Mouse (Mus musculus) heart, adult 2 months (tissue): ENCODE data around the gene Fahd2a. TPM values are rescaled to one million over a fixed set of nuclear protein-coding genes. Genes with fewer than 3 reads are reported as not detected.

ENCODE experiments used
- DNase-seq, 2 experiments: peaks; one replicate each; pipeline ENCODE4 v3.0.0; 2021
- H3K27ac ChIP-seq: fragments of 200-600 bp; 2 replicates; pipeline ENCODE4 v1.8.1; 2022
- H3K27me3 ChIP-seq: fragments of 200-500 bp; 2 replicates; pipeline ENCODE4 v1.6.1; 2012; ENCODE audit warnings: mild to moderate bottlenecking, low read length, inconsistent platforms, mixed read lengths; ENCODE audit not compliant: control insufficient read depth, insufficient read depth
- H3K36me3 ChIP-seq: fragments of 200-500 bp; 2 replicates; pipeline ENCODE4 v1.6.1; 2012; ENCODE audit warnings: low read length, inconsistent platforms; ENCODE audit not compliant: control insufficient read depth, insufficient read depth
- H3K4me1 ChIP-seq: fragments of 200-500 bp; 2 replicates; pipeline ENCODE4 v1.6.1; 2011; ENCODE audit warnings: low read length; ENCODE audit not compliant: control insufficient read depth, insufficient read depth
- H3K4me3 ChIP-seq: fragments of 200-600 bp; 2 replicates; pipeline ENCODE4 v1.8.1; 2022
- H3K79me2 ChIP-seq: fragments of 200-500 bp; replicated peaks from 2 replicates; pipeline ENCODE4 v1.6.1; 2012; ENCODE audit warnings: mild to moderate bottlenecking, inconsistent platforms, low read length, moderate library complexity, mixed read lengths; ENCODE audit not compliant: control insufficient read depth, insufficient read depth
- H3K9ac ChIP-seq: fragments of 200-500 bp; 2 replicates; pipeline ENCODE4 v1.6.1; 2012; ENCODE audit warnings: low read depth, mild to moderate bottlenecking, control low read depth, inconsistent platforms, low read length, mixed read lengths
- CTCF ChIP-seq: fragments of 200-600 bp; IDR thresholded peaks from 2 replicates; pipeline ENCODE4 v1.8.1; 2022; ENCODE audit warnings: antibody characterized with exemption, mild to moderate bottlenecking, moderate library complexity
- EP300 ChIP-seq: fragments of 200-500 bp; IDR thresholded peaks from 2 replicates; pipeline ENCODE4 v1.6.1; 2011; ENCODE audit warnings: low read depth, low read length, control low read depth; ENCODE audit not compliant: insufficient read depth
- POLR2A ChIP-seq: fragments of 200-500 bp; IDR thresholded peaks from 2 replicates; pipeline ENCODE4 v1.6.1; 2011; ENCODE audit warnings: mild to moderate bottlenecking, low read depth, low read length, control low read depth; ENCODE audit not compliant: insufficient read depth
- WGBS: fragments of 180-500 bp; shearing (Covaris S2); methylation state at CpG from one replicate; pipeline ENCODE4 v1.1.7; 2018; 5-methylcytosine and 5-hydroxymethylcytosine counted together
- intact Hi-C: fragments of 180-260 bp; cut with DNase I; formaldehyde crosslinking; loops from one replicate; pipeline ENCODE4 v1.15.1; 2025
- polyA plus RNA-seq: library from polyadenylated mRNA; depleted of rRNA; stranded (reverse); fragments of >200 nt; gene quantifications from 2 replicates; pipeline ENCODE4 v1.2.3, GENCODE M21; 2012
- total RNA-seq, 2 experiments: library from RNA; stranded (reverse); gene quantifications; 2 replicates each; pipeline ENCODE4 v1.2.3; 2021

Fahd2a gene
- total and polyA plus RNA-seq, 3 experiments, result 34.5 to 44.5 (median 42.5) TPM

GRCm38 (mm10) chr2:127449691-127450090, 5.3 kb upstream of the Fahd2a start:
- Histone ChIP-seq H3K4me3 (no peak overlapping the region), H3K4me1 (no peaks in the 10 kb centered on the region; the same call in 1 of the 2 replicates), H3K27ac (no peak overlapping the region), H3K36me3 (no peaks in the 10 kb centered on the region), H3K79me2 (no peaks in the 10 kb centered on the region), H3K9ac (no peak overlapping the region), H3K27me3 (no peaks in the 10 kb centered on the region)
- intact Hi-C loops, result no loop called here
- WGBS, result 37% methylated on average over 7 of the region's 7 CpGs
- no peak for DNase-seq
- TF ChIP-seq CTCF, result no peak
- no peak for TF ChIP-seq POLR2A
- no peak for TF ChIP-seq EP300

- no peaks in the 10 kb centered on the region; the same call in none of the 2 replicates for H3K4me1 ChIP-seq
- no peak overlapping the region for H3K9ac ChIP-seq
- 22% methylated on average over 3 of the region's 3 CpGs for WGBS
- TF ChIP-seq POLR2A, result no peak
- no peak for TF ChIP-seq EP300
- TF ChIP-seq CTCF, result no peak
- H3K27me3 ChIP-seq, result no peaks in the 10 kb centered on the region
- H3K4me3 ChIP-seq, result no peak overlapping the region
- DNase-seq, result no peak
- intact Hi-C loops, result no loop called here
- H3K27ac ChIP-seq, result no peak overlapping the region
- no peaks in the 10 kb centered on the region for H3K79me2 ChIP-seq
- H3K36me3 ChIP-seq, result no peaks in the 10 kb centered on the region
Measured at GRCm38 (mm10) chr2:127446847-127447246, 2.5 kb upstream of the Fahd2a start.

- Histone ChIP-seq H3K27ac (no peak overlapping the region), H3K36me3 (no peaks in the 10 kb centered on the region), H3K9ac (no peak overlapping the region), H3K4me1 (no peaks in the 10 kb centered on the region), H3K27me3 (no peaks in the 10 kb centered on the region), H3K4me3 (no peak overlapping the region), H3K79me2 (no peaks in the 10 kb centered on the region)
- no peak for DNase-seq
- TF ChIP-seq POLR2A (no peak), EP300 (no peak), CTCF (no peak)
- intact Hi-C loops, result no loop called here
- WGBS, result 75% methylated on average over 5 of the region's 5 CpGs
Measured at GRCm38 (mm10) chr2:127437697-127438096, 6.7 kb downstream of the Fahd2a start.

GRCm38 (mm10) chr2:127435554-127435953, 8.8 kb downstream of the Fahd2a start:
- H3K36me3 ChIP-seq, result no peaks in the 10 kb centered on the region
- 91% methylated on average over 2 of the region's 2 CpGs for WGBS
- no peaks in the 10 kb centered on the region for H3K79me2 ChIP-seq

GRCm38 (mm10) chr2:127435135-127435534, 9.2 kb downstream of the Fahd2a start:
- intact Hi-C loops, result no loop called here
- H3K9ac ChIP-seq, result no peak overlapping the region
- H3K79me2 ChIP-seq, result no peaks in the 10 kb centered on the region
- H3K4me3 ChIP-seq, result no peak overlapping the region
- no peaks in the 10 kb centered on the region for H3K27me3 ChIP-seq
- no peaks in the 10 kb centered on the region for H3K36me3 ChIP-seq
- H3K27ac ChIP-seq, result no peak overlapping the region
- WGBS, result 19% methylated on average over 2 of the region's 2 CpGs
- TF ChIP-seq EP300 (no peak), CTCF (peak; percentile 65)
- H3K4me1 ChIP-seq, result no peaks in the 10 kb centered on the region
- peak in 1 of 2 experiments; percentile 44 for DNase-seq

More at GRCm38 (mm10) chr2:127435554-127435953, 8.8 kb downstream of the Fahd2a start:
- Histone ChIP-seq H3K27ac (no peak overlapping the region), H3K4me1 (no peaks in the 10 kb centered on the region), H3K4me3 (no peak overlapping the region), H3K27me3 (no peaks in the 10 kb centered on the region), H3K9ac (no peak overlapping the region)
- TF ChIP-seq EP300 (no peak), CTCF (no peak), POLR2A (no peak)
- no peak for DNase-seq
- intact Hi-C loops, result no loop called here

- H3K4me1 ChIP-seq, result no peaks in the 10 kb centered on the region
- no peaks in the 10 kb centered on the region for H3K27me3 ChIP-seq
- H3K36me3 ChIP-seq, result no peaks in the 10 kb centered on the region
- H3K4me3 ChIP-seq, result no peak overlapping the region
- 81% methylated on average over 9 of the region's 9 CpGs for WGBS
- intact Hi-C loops, result no loop called here
- no peaks in the 10 kb centered on the region for H3K79me2 ChIP-seq
- H3K27ac ChIP-seq, result no peak overlapping the region
- DNase-seq, result no peak
- TF ChIP-seq CTCF, result no peak
- TF ChIP-seq EP300, result no peak
- no peak overlapping the region for H3K9ac ChIP-seq
Measured at GRCm38 (mm10) chr2:127433487-127434295, 10.7 kb downstream of the Fahd2a start.
